Mouse (Mus musculus): ENCODE results near the gene Nepro.

The Nepro gene

GRCm38 (mm10) chr16:44724083-44724787 lies at the start of gene Nepro:
Gene Nepro, plus strand, starts transcription at chr16:44724301.
- peak; percentile 92 to 97 for DNase-seq

- DNase-seq = no peak
Observed at GRCm38 (mm10) chr16:44676357-44676756, 47.7 kb upstream of the Nepro start.

GRCm38 (mm10) chr16:44679082-44679481 lies 45.0 kb upstream of the Nepro start:
- no peak for DNase-seq

DNA sequence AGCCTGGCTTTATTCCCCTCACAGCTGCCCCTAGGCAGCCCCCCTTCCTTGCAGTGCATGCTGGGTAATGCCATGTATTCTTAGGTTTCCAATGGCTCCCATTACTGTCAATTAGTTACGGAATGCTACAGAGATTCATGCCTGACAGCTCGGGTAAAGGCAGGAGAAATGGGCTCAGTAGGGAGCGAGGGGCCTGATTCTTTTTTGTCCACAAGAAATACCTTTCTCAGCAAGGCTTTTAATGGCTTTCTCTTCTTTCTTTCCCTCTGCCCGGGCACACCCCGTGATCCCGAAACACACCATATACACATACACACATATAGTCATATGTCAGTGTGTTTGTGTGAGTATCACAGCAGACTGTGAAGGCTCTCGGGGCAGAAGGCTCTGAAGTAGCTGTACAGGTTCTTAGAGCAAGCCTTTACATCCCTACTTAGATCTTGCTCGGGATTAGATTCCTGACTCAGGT lies 44.6 kb upstream of the Nepro start:
- no peak for DNase-seq

DNA sequence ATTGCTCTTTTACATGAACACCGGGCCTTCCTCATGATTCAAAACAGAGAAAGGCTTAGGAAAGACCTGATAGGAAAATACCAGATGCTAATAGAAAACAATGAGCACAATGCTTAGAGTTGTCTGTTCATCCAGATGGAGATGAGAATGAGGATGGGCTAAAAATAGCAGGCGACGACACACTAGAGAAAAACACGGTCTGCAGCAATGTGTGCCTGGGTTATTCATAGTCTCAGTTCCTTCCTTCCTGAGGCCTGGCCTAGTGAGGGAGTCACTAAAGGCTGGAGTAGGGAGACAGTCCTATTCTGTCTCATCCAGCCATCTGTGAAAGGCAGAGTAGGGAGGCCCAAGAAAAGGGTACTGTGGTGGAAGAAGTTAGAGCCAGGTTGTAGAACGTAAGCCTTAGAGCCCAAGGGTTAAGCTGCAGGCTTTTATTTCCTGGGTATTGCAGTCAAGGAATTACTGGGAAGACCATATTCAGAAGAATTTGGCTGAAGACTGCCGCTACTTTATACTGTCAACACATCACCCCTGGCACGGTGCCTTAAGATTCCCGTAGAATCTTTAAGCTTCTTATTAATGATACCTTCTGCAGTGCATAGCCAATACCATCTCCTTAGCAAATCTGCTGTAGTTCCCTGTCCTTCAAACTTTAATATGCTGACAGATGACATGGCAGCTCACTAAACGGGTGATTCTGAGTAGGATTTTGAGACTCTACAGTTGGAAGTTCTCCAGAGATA lies 43.2 kb upstream of the Nepro start:
- DNase-seq = peak; percentile 30 to 64

DNA sequence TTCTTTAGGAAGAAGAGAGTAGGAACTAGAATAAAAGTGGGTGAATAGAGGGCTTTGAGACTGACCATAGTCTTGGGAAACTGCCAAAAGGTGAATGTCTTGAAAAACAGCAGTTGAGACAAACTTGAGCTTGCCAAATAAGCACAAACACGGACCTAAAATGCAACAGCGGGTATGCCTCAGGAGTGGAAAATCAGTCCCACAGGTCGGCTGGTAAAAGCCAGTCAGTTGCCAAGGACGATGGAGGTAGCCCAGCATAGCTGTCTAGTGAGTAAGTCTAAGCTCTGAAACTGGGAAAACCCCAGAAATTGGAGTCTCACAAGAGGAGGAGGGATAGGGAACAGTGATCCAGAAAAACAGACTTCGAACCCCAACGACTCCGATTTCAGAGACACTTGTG lies 39.5 kb upstream of the Nepro start:
- DNase-seq = no peak

- no peak for DNase-seq
Observed at GRCm38 (mm10) chr16:44685401-44685800, 38.7 kb upstream of the Nepro start.

- DNase-seq = no peak
Observed at GRCm38 (mm10) chr16:44686991-44687718, 36.9 kb upstream of the Nepro start.

- no peak for DNase-seq
Observed at GRCm38 (mm10) chr16:44687719-44688420, 36.2 kb upstream of the Nepro start.

DNA sequence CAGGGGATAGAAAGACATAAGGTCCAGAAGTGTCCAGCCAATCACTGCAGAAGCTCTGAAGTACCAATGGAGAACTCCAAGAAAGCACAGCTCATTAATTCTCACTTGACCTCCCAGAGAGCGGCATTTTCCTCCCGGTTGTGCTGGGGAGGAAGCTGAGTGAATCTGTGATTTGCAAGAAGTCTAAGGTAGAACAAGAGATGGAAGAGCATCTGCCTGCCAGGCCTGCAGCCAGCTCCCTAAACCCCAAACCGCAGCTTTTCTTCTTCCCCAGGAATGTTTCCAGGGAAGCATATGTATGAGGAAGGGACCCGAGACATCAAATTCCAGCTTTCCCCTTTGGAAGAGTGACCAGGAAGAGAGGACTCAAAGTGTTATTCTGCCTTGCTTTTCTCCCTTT lies 35.6 kb upstream of the Nepro start:
- no peak for DNase-seq

- no peak for DNase-seq
Observed at GRCm38 (mm10) chr16:44690501-44690900, 33.6 kb upstream of the Nepro start.

DNA sequence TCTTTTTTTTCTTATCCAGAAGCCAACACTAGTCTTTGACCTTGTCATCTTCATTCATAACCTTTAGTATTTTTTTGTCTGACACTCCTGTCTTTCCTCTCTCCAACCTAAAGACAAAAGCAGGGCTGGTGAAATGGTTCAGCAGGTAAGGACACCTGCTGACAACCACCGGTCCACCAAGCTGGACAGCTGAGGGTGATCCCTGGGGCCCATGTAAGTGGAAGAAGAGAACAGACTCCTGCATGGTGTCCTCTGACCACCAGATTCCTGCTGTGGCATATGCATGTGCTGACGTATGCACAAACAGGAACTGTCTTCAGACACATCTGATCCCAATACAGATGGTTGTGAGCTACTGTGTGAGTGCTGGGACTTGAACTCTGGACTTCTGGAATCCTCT lies 33.0 kb upstream of the Nepro start:
- DNase-seq = no peak

DNA sequence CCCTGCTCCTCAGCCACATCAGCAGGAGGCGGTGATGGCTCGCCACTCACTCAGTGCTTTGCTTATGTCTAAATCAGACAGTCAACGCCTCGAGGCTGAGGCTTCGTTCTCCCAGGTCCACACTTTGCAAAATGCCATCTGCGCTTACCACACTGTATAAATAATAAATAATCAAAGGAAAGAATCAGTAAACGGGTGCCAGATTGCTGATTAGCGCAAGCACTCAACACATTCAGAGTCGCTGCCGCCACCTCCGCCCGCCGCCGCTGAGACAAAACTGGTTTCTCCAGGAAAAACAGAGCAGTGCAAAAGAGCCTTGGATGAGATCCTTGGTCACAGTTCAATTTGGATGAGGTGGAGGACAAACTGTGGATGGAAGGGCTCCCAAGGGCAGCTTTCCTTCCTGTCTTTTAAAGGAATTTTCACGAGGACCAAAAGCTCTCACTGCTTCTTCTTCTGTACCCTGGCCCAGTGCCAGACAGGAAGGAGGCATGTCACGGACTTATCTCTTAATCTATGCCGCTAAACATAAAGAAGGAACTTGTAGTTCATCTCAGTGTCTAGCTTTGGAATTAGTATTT lies 32.5 kb upstream of the Nepro start:
- peak; percentile 80 to 81 for DNase-seq

GRCm38 (mm10) chr16:44692541-44692940 lies 31.6 kb upstream of the Nepro start:
- no peak for DNase-seq

GRCm38 (mm10) chr16:44693695-44694094 lies 30.4 kb upstream of the Nepro start:
- DNase-seq = peak in 1 of 2 experiments; percentile 12

- DNase-seq = no peak
Observed at GRCm38 (mm10) chr16:44695214-44695858, 28.8 kb upstream of the Nepro start.

DNA sequence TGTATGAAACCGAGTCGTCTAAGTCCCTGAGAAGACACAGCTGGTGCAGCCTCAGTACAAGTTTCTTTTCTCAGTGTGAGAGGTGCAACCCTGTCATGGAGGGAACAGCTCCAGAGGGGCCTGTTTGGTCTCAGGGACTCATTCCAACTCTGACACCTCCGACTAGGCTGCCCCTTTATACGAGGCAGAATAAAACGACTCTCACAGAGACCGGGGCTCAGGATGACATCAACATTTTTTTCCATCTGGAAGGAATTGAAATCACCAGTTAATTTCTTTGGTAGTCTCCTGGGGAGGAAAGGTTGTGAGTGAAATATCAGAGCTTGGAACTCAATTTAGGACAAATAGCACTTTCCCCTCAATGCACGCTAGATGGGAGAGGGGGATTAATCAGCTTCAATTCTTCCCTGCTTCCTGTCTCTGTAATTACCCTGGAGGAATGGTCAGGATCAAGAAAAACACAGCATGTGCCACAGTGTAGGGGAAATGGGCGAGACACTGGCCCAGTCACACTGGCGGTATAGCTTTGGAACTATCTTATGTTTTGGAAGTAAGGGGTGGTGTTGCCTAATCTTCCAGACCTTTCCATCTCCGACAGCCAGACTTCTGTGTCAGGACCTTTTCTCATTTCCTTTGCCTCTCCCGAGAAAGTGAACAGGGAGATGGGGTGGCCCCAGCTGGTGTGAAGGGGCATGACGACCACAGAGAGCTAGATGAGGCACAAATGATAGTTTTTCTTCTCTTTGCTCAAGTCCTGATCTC lies 28.1 kb upstream of the Nepro start:
- DNase-seq = peak; percentile 36 to 44

GRCm38 (mm10) chr16:44697473-44698205 lies 26.5 kb upstream of the Nepro start:
- DNase-seq = no peak

GRCm38 (mm10) chr16:44701155-44701554 lies 22.9 kb upstream of the Nepro start:
- no peak for DNase-seq

GRCm38 (mm10) chr16:44702272-44702671 lies 21.8 kb upstream of the Nepro start:
- no peak for DNase-seq
